Mouse (Mus musculus) v-Abl transformed pro-B cells (cell line): ENCODE results near the gene Tcte2.
"Not testable (repeated sequence)": the region's sequence is repeated elsewhere in the genome, so short reads cannot be mapped to it uniquely, and the experiment has no call there.

ENCODE experiments used
- in situ Hi-C, 2 experiments: fragments of 400-800 bp; cut with MboI; formaldehyde crosslinking; loops; one replicate each; pipeline ENCODE4 v1.15.1; 2025; ENCODE audit not compliant: unreplicated experiment in 2 of 2

Tcte2 gene

GRCm38 (mm10) chr17:13761179-13761913 is at the start of gene Tcte2:
Tcte2 (minus strand) TSS chr17:13761825.
- in situ Hi-C loops, result no loop called here

- in situ Hi-C loops, result no loop called here
These were observed 44.4 kb upstream of the Tcte2 start for GRCm38 (mm10) chr17:13806016-13806415.

GRCm38 (mm10) chr17:13802836-13803408 is 41.3 kb upstream of the Tcte2 start:
- in situ Hi-C loops, result no loop called here

GRCm38 (mm10) chr17:13797691-13798090 is 36.1 kb upstream of the Tcte2 start:
- in situ Hi-C loops, result no loop called here

DNA sequence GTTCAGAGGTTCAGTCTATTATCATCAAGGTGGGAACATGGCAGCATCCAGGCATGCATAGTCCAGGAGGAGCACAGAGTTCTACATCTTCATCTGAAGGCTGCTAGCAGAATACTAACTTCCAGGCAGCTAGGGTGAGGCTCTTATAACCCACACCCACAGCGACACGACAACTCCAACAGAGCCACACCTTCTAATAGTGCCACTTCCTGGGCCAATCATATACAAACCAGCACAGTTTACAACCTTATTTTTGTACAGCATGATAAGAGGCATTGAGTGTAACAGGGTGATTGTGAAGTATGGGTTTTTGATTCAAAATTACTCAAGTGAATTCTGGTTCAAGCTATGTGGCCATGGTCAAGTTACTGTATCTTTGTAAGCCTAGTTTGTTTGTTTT is 28.4 kb upstream of the Tcte2 start:
- in situ Hi-C loops, result not testable (repeated sequence)

GRCm38 (mm10) chr17:13783469-13783868 is 21.8 kb upstream of the Tcte2 start:
- in situ Hi-C loops, result no loop called here

- in situ Hi-C loops, result no loop called here
These were observed 20.3 kb upstream of the Tcte2 start for GRCm38 (mm10) chr17:13781948-13782347.

DNA sequence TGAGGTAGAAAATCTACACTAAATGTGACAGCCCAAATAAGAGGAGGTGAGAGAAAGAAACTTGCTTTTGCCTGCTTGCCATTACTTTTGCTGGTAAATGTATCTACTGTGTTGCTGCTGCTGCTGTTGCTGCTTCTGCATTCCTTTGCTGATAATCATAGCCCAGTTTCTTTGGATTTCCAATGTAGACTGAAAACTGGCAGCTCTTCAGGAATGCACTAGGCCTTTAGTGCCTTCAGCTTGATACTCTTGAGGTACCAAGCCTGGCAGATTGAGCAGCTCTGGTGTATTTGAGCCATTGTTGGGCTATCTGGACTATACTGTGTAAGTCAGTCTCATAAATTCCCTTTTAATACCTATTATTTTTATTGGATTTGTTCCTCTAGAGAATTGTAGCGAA is 17.2 kb upstream of the Tcte2 start:
- in situ Hi-C loops, result no loop called here

DNA sequence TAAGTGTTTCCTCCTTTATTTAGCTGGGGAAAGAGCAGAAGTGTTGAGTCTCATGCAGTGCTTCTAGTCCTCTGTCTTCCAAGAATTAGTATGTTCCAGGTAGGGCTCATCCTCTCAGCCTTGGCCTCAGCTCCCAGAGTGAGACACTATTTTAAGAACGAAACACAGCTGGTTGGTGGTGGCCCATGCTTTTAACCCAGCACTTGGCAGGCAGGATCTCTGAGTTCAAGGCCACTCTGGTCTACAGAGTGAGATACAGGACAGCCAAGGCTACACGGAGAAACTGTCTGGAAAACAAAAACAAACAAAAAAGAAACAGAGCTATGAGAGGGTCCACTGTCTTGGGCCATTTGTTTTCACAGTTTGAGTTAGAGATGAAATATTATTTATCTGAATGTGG is 16.1 kb upstream of the Tcte2 start:
- in situ Hi-C loops, result no loop called here

- in situ Hi-C loops, result no loop called here
These were observed 7.6 kb upstream of the Tcte2 start for GRCm38 (mm10) chr17:13769256-13769655.

GRCm38 (mm10) chr17:13768531-13768930 is 6.9 kb upstream of the Tcte2 start:
- in situ Hi-C loops, result no loop called here

- in situ Hi-C loops, result not testable (repeated sequence)
These were observed 3.3 kb upstream of the Tcte2 start for GRCm38 (mm10) chr17:13764911-13765310.

DNA sequence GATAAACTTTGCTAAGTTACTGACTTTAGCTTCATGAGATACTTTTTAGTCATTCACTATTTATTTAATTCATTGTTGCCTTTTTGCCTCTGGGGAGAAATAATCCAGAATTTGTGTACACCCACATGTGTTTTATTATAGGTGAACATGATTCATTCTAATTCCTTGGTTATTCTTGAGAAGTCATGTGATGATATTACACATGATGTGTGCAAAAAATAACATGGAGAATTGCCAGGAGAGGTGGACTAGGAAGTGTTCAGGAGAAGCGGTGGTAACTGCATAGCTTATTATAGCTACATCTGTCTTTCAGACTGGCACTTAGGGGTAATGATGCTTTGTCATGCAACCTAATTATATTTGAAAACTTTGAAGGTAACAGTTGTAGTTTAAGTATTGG is 2.2 kb upstream of the Tcte2 start:
- in situ Hi-C loops, result no loop called here

- in situ Hi-C loops, result no loop called here
These were observed 898 bp downstream of the Tcte2 start for GRCm38 (mm10) chr17:13760675-13761178.

- in situ Hi-C loops, result no loop called here
These were observed 1.6 kb downstream of the Tcte2 start, which contains the start of gene Afdn for GRCm38 (mm10) chr17:13759853-13760627. Afdn (plus strand) TSS chr17:13760539.

DNA sequence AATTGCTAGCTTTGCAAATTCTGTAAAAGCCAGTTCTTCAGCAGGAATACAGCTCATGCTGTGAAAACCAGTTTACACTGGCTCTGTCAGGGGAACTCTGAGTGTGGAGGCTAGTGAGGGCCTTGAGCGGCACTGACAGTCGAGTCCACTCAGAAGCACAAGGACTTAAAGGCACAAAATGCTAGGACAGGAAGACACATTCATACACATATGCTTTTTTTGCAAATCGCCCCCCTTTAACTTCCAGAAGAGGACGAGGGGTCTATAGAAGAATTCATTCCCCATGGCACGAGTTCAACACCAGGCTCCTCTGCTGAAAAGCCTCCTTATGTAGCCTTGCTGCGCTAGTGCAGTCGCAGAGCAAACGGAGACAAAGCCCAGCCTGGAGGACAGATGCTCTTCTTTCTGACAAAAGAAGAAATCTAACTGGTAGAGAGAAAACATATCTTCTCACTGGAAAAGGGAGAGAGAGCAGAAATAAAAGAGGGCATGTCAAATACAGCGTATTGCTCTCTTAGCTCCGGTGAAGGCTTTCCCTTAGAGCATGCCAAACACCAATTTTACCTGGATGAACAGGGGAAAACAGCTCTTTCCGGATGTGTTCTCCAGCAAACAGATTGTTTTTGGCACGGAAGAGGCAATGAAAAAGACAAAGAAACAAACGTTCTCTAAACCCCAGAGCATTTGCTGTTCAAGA is 2.3 kb downstream of the Tcte2 start:
- in situ Hi-C loops, result no loop called here

DNA sequence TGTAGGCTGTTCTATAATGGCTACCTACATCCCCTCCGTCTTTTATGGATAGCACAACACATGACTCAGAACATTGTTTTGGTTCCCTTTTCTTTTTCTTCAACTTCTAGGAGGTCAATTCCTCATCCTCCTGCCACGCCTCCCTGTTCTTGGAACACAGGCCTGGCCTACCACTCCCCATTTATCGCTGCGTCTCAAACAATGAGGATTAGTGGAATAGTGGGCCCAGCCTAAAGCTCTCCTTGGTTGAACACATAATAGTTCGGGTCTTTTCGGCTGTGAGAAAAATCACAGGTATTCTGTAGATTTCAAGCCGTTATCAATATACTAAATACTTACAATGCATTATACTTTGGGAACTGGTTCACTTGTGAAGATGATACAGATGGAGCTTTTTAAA is 3.0 kb downstream of the Tcte2 start:
- in situ Hi-C loops, result no loop called here

- in situ Hi-C loops, result no loop called here
These were observed 6.7 kb downstream of the Tcte2 start for GRCm38 (mm10) chr17:13754940-13755339.

DNA sequence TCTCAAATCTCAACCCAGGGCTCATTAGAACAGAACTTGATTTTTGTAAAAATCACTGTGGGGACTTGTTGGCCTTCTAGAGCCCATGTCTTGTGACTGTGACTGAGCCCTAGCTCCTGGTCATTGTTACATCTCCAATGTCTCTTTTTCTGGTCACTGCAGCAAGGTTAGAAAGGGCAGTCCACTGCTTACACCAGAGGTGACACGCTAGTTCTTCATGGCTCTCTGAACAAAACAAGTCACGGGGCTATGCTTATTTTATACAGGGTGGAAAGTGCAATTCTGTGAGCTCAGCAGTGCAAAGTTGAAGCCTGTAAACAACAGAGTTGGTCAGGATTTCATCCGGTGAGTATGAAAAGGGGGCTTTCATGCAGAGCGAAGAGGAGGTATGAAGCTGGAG is 7.7 kb downstream of the Tcte2 start:
- in situ Hi-C loops, result no loop called here

GRCm38 (mm10) chr17:13749027-13749426 is 12.6 kb downstream of the Tcte2 start:
- in situ Hi-C loops, result no loop called here

- in situ Hi-C loops, result no loop called here
These were observed 13.9 kb downstream of the Tcte2 start for GRCm38 (mm10) chr17:13747681-13748080.
